Mouse (Mus musculus): Measurements from ENCODE around the gene Prtn3. TPM values are rescaled to one million over a fixed set of nuclear protein-coding genes. Genes with fewer than 3 reads are reported as not detected.
"Not testable (repeated sequence)": the region's sequence is repeated elsewhere in the genome, so short reads cannot be mapped to it uniquely, and the experiment has no call there.

Gene Prtn3
- polyA plus RNA-seq, 1 experiment from 2014 or later, result 131 TPM

- H3K27me3 ChIP-seq; H3K27ac ChIP-seq (replicated peaks); H3K4me3 ChIP-seq (replicated peaks); ATAC-seq (ENCODE audit: insufficient read depth); H3K9me3 ChIP-seq (replicated peaks); H3K9ac ChIP-seq; H3K4me2 ChIP-seq: not testable (repeated sequence)
- 38% methylated on average over 22 of the region's 22 CpGs for WGBS (ENCODE audit: insufficient replicate concordance)
- Histone ChIP-seq H3K4me1 (replicated peaks) (peaks cover 11% of the 10 kb centered on the region; the same call in 1 of the 2 replicates), H3K36me3 (replicated peaks) (peaks cover 18% of the 10 kb centered on the region)
These were observed 18.3 kb downstream of the Prtn3 start for GRCm38 (mm10) chr10:79892451-79893118.

GRCm38 (mm10) chr10:79896306-79896705 lies 22.0 kb downstream of the Prtn3 start:
- ATAC-seq (ENCODE audit: insufficient read depth), result no peak
- H3K27me3 ChIP-seq, result no peaks in the 10 kb centered on the region
- no peak overlapping the region for H3K27ac ChIP-seq (replicated peaks)
- peaks cover 18% of the 10 kb centered on the region for H3K36me3 ChIP-seq (replicated peaks)
- no peak overlapping the region for H3K4me2 ChIP-seq
- H3K4me3 ChIP-seq (replicated peaks), result no peak overlapping the region
- 87% methylated on average over 16 of the region's 16 CpGs for WGBS (ENCODE audit: insufficient replicate concordance)
- no peak overlapping the region for H3K9ac ChIP-seq
- H3K9me3 ChIP-seq (replicated peaks), result no peaks in the 10 kb centered on the region
- peaks cover 17% of the 10 kb centered on the region for H3K4me1 ChIP-seq (replicated peaks)

DNA sequence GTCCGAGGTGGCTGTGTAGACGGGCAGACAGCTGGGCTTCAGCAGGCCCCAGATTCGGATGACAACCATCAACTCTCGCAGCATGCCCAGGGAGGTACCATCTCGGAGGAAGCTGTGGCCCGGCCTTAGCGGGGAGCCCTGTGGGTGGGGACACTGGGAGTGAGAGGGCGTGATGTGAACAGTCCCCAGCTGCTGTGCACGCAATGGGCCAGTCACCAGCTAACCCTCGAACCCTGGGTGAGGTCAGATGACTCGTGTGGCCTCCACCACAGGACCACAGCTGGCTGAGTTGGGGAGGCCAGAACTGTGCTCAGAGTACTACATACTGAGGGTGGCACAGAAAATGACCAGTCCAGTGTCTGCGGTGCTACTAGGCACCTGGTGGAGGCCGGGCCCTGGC lies 22.5 kb downstream of the Prtn3 start:
- Histone ChIP-seq H3K36me3 (replicated peaks) (peaks cover 18% of the 10 kb centered on the region), H3K27me3 (no peaks in the 10 kb centered on the region), H3K27ac (replicated peaks) (peak overlapping the region; percentile 63), H3K4me3 (replicated peaks) (no peak overlapping the region), H3K4me1 (replicated peaks) (peaks cover 17% of the 10 kb centered on the region), H3K9ac (no peak overlapping the region), H3K9me3 (replicated peaks) (no peaks in the 10 kb centered on the region), H3K4me2 (no peak overlapping the region)
- peak; percentile 4; the same call in 1 of the 2 replicates for ATAC-seq (ENCODE audit: insufficient read depth)
- WGBS (ENCODE audit: insufficient replicate concordance), result 67% methylated on average over 13 of the region's 13 CpGs

GRCm38 (mm10) chr10:79897316-79898245 lies 23.3 kb downstream of the Prtn3 start:
- WGBS (ENCODE audit: insufficient replicate concordance), result 54% methylated on average over 20 of the region's 20 CpGs
- Histone ChIP-seq H3K9me3 (replicated peaks) (no peaks in the 10 kb centered on the region), H3K9ac (no peak overlapping the region), H3K27ac (replicated peaks) (peak overlapping the region; percentile 63), H3K27me3 (no peaks in the 10 kb centered on the region), H3K36me3 (replicated peaks) (peaks cover 21% of the 10 kb centered on the region), H3K4me3 (replicated peaks) (0 out of 2 replicates have a peak overlapping the region, but pooled peaks have one; percentile 5), H3K4me1 (replicated peaks) (peaks cover 17% of the 10 kb centered on the region), H3K4me2 (peak overlapping the region; percentile 33)
- peak; percentile 73 for ATAC-seq (ENCODE audit: insufficient read depth)

GRCm38 (mm10) chr10:79900951-79901410 lies 26.7 kb downstream of the Prtn3 start:
- Histone ChIP-seq H3K9ac (no peak overlapping the region), H3K4me3 (replicated peaks) (no peak overlapping the region)
- 72% methylated on average over 2 of the region's 2 CpGs for WGBS (ENCODE audit: insufficient replicate concordance)

GRCm38 (mm10) chr10:79906712-79907111 lies 32.4 kb downstream of the Prtn3 start:
- Histone ChIP-seq H3K4me3 (replicated peaks) (no peak overlapping the region), H3K4me2 (no peak overlapping the region), H3K36me3 (replicated peaks) (peaks cover 55% of the 10 kb centered on the region), H3K27me3 (no peaks in the 10 kb centered on the region), H3K9me3 (replicated peaks) (no peaks in the 10 kb centered on the region), H3K9ac (no peak overlapping the region), H3K27ac (replicated peaks) (no peak overlapping the region), H3K4me1 (replicated peaks) (peaks cover 33% of the 10 kb centered on the region)
- 81% methylated on average over 9 of the region's 9 CpGs for WGBS (ENCODE audit: insufficient replicate concordance)
- no peak for ATAC-seq (ENCODE audit: insufficient read depth)

More at GRCm38 (mm10) chr10:79900951-79901410, 26.7 kb downstream of the Prtn3 start:
- Histone ChIP-seq H3K27ac (replicated peaks) (no peak overlapping the region), H3K36me3 (replicated peaks) (peaks cover 35% of the 10 kb centered on the region), H3K4me2 (no peak overlapping the region), H3K27me3 (no peaks in the 10 kb centered on the region), H3K9me3 (replicated peaks) (no peaks in the 10 kb centered on the region), H3K4me1 (replicated peaks) (peaks cover 17% of the 10 kb centered on the region)
- no peak for ATAC-seq (ENCODE audit: insufficient read depth)

- H3K4me1 ChIP-seq (replicated peaks), result peaks cover 36% of the 10 kb centered on the region
- peak overlapping the region; percentile 72 for H3K4me2 ChIP-seq
- H3K27me3 ChIP-seq, result no peaks in the 10 kb centered on the region
- peak overlapping the region; percentile 96 for H3K4me3 ChIP-seq (replicated peaks)
- no peaks in the 10 kb centered on the region for H3K9me3 ChIP-seq (replicated peaks)
- WGBS (ENCODE audit: insufficient replicate concordance), result 89% methylated on average over 10 of the region's 10 CpGs
- no peak overlapping the region for H3K9ac ChIP-seq
- H3K27ac ChIP-seq (replicated peaks), result peak overlapping the region; percentile 97; the same call in 1 of the 2 replicates
- peaks cover 61% of the 10 kb centered on the region for H3K36me3 ChIP-seq (replicated peaks)
- no peak for ATAC-seq (ENCODE audit: insufficient read depth)
These were observed 33.1 kb downstream of the Prtn3 start for GRCm38 (mm10) chr10:79907415-79907814.

DNA sequence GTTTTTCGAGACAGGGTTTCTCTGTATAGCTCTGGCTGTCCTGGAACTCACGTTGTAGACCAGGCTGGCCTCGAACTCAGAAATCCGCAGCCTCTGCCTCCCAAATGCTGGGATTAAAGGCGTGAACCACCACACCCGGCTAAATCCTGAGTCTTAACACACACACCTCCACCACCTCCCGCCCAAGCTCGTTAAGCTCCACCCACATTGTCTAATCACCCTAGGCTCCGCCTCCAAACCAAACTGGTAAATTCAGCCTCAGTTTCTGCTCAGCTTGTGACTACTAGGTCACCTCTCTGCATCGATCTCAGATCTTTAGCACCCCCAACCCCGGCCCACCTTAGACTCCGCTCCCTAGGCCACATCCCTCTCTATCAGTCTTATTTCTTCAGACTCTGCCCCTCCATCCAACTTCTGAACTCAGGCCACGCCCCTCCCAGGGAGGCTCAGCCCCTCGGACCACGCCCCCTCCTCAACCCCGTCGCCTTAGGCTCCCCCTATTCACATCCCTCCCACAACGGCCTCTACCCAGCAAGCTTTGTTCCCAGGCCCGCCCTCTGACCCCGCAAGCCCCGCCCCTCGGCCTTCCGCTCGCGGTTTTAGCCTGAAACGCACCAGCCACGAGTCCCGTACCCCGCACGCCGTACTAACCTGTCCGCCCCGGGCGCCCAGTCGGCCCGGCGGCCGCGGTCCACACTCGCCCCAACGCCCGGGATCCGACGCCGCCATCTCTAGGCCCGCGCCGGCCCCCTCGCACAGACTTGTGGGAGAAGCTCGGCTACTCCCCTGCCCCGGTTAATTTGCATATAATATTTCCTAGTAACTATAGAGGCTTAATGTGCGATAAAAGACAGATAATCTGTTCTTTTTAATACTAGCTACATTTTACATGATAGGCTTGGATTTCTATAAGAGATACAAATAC lies 34.2 kb downstream of the Prtn3 start, which contains the start of gene Med16:
Gene Med16, minus strand, starts transcription at position 757 of the 925 bp plus-strand sequence.
- Histone ChIP-seq H3K27me3 (no peaks in the 10 kb centered on the region), H3K4me2 (peak within 1 kb of the TSS; percentile 72), H3K27ac (replicated peaks) (peak within 1 kb of the TSS; percentile 97), H3K9ac (peak within 1 kb of the TSS; percentile 97), H3K9me3 (replicated peaks) (no peaks in the 10 kb centered on the region), H3K36me3 (replicated peaks) (peaks cover 61% of the 10 kb centered on the region), H3K4me3 (replicated peaks) (peak within 1 kb of the TSS; percentile 96), H3K4me1 (replicated peaks) (peaks cover 47% of the 10 kb centered on the region)
- ATAC-seq (ENCODE audit: insufficient read depth), result peak; percentile 91
- 1% methylated on average over 52 of the region's 52 CpGs for WGBS (ENCODE audit: insufficient replicate concordance)

DNA sequence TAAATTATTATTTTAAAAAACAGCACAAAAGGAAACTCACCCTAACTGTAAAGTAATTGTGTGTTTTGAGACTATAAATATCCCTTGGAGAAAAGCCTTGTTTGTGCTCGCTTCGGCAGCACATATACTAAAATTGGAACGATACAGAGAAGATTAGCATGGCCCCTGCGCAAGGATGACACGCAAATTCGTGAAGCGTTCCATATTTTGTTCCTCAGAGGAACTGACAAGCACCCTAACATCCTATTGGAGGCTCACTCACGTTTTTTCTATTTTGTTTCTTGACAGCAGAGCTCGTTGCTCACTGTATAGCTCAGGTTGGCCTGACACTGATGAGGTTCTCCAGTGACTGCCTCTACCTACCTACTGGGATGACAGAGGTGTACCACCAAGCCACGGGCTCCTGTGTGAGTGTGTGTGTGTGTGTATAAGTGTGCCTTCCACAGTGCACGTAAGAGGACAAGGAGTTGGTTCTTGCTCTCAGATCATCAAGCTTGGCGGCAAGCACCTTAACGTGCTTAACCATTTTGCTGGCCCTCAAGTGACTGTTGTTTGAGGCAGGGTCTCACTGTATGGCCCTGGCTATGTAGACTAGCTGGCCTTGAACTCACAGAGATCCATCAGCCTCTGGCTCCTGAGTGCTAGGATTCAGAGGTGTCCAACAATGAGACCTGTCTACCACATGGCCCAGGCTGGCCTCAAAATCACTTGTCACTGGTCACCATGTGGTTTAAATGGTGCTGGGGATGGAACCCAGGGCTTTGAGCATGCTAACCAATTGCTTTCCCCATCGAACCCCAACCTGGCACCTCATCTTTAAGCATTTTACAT lies 35.0 kb downstream of the Prtn3 start:
- H3K4me1 ChIP-seq (replicated peaks), result peaks cover 55% of the 10 kb centered on the region
- H3K36me3 ChIP-seq (replicated peaks), result peaks cover 57% of the 10 kb centered on the region
- 22% methylated on average over 14 of the region's 14 CpGs for WGBS (ENCODE audit: insufficient replicate concordance)

More for the DNA sequence above, 35.0 kb downstream of the Prtn3 start:
- Histone ChIP-seq H3K9ac (peak overlapping the region; percentile 35; the same call in 1 of the 2 replicates), H3K9me3 (replicated peaks) (no peaks in the 10 kb centered on the region), H3K4me3 (replicated peaks) (peak overlapping the region; percentile 96), H3K27me3 (no peaks in the 10 kb centered on the region), H3K27ac (replicated peaks) (peak overlapping the region; percentile 82), H3K4me2 (peak overlapping the region; percentile 72)
- ATAC-seq (ENCODE audit: insufficient read depth), result peak; percentile 69

Data from liver, embryonic 15.5 days (tissue).